Mouse (Mus musculus) forebrain, embryonic 16.5 days (tissue): ENCODE data around the gene Ubtd2. TPM values are rescaled to one million over a fixed set of nuclear protein-coding genes. Genes with fewer than 3 reads are reported as not detected.
A peak's percentile ranks its signal among the peaks of the same experiment; 100 is the strongest.

Source experiments
- ATAC-seq: fragments of 200-750 bp; cut with Nextera tagmentation; 2 replicates; pipeline ENCODE4 v1.8.0; 2017; ENCODE audit warnings: mild to moderate bottlenecking, moderate library complexity
- H3K27ac ChIP-seq: fragments of 300-500 bp; sonication (generic); 2 replicates; pipeline ENCODE4 v1.5.1; 2014; ENCODE audit warnings: low read length, control low read depth
- H3K27me3 ChIP-seq: fragments of 300-500 bp; sonication (generic); replicated peaks from 2 replicates; pipeline ENCODE4 v1.6.1; 2014; ENCODE audit warnings: low read length; ENCODE audit not compliant: control insufficient read depth, insufficient read depth
- H3K36me3 ChIP-seq: fragments of 300-500 bp; sonication (generic); 2 replicates; pipeline ENCODE4 v1.6.1; 2014; ENCODE audit not compliant: control insufficient read depth, insufficient read depth
- H3K4me1 ChIP-seq: fragments of 300-500 bp; sonication (generic); replicated peaks from 2 replicates; pipeline ENCODE4 v1.6.1; 2014; ENCODE audit warnings: low read length; ENCODE audit not compliant: control insufficient read depth, insufficient read depth
- H3K4me2 ChIP-seq: fragments of 300-500 bp; sonication (generic); 2 replicates; pipeline ENCODE4 v1.6.1; 2014; ENCODE audit warnings: mild to moderate bottlenecking, low read length, control low read depth
- H3K4me3 ChIP-seq: fragments of 300-500 bp; sonication (generic); replicated peaks from 2 replicates; pipeline ENCODE4 v1.5.1; 2014; ENCODE audit warnings: mild to moderate bottlenecking, low read length, control low read depth
- H3K9ac ChIP-seq: fragments of 300-500 bp; sonication (generic); replicated peaks from 2 replicates; pipeline ENCODE4 v1.6.1; 2014; ENCODE audit warnings: low read depth, low read length, control low read depth
- H3K9me3 ChIP-seq: fragments of 300-500 bp; sonication (generic); 2 replicates; pipeline ENCODE4 v1.6.1; 2016; ENCODE audit warnings: low read length; ENCODE audit not compliant: control insufficient read depth
- WGBS: fragments of 180-500 bp; shearing (Covaris S2); extraction: QIAGEN DNeasy Blood & Tissue Kit; methylation state at CpG from one replicate; pipeline ENCODE4 v1.1.7; 2014; 5-methylcytosine and 5-hydroxymethylcytosine counted together
- polyA plus RNA-seq: library from polyadenylated mRNA; unstranded; fragments of >200 nt; fragmentation: Nextera tagmentation; extraction: Ambion mirVana; gene quantifications from 2 replicates; pipeline ENCODE4 v1.2.1, GENCODE M21; 2015

The Ubtd2 gene
- polyA plus RNA-seq, 1 experiment from 2014 or later: 60.2 TPM

DNA sequence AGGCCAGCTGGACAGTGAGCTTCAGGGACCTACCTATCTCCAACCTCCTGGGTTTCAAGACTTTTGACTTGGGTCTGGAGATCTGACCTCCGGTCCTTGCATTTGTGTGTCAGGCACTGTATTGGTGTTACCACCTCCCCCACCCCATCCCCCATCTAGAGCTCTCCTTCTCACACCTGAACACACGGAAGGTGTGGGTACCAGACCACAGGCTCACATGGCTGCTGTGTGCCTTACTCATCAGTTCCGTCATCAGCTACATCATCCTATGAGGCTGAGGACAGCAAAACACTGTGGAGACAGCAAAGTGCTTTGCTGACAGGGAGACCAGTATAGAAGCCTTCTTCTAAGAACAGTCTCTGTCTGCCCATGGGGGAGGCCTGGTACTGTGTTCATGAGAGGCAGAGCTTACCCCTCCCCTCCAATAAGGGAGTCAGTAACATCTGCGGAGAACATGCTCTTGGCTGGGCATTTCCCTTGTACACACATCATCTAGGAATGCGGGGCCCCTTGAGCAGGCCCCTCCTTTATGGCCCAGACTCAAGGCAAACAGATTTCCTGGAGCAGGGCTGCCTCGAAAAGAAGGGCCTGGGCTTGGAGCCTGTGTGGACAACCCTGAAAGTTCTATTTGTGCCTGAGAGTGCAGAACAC is 19.6 kb upstream of the Ubtd2 start:
- Histone ChIP-seq H3K36me3 (no peaks in the 10 kb centered on the region), H3K4me1 (no peaks in the 10 kb centered on the region), H3K27me3 (no peaks in the 10 kb centered on the region), H3K9me3 (no peaks in the 10 kb centered on the region), H3K4me2 (no peak overlapping the region), H3K9ac (no peak overlapping the region), H3K4me3 (no peak overlapping the region), H3K27ac (no peak overlapping the region)
- no peak for ATAC-seq
- 75% methylated on average over 6 of the region's 6 CpGs for WGBS

DNA sequence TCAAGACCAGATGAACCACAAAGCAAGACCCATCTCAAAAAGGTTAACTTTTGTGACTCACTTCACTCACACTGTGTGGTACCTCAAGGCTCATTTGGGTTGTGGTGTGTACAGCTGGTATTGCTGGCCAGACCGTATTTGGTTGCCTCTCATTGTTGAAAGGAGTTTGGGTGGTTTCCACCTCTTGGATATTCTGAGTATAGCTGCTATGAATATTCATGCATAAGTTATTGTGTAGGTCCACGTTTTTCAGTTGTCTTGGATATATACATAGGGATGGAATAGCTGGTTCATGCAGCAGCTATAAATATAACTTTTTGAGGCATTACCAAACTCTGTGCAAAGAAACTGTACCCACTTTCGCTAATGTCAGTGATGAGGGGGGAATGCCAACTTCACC is 12.6 kb upstream of the Ubtd2 start:
- ATAC-seq: no peak
- Histone ChIP-seq H3K9ac (no peak overlapping the region), H3K4me1 (no peaks in the 10 kb centered on the region), H3K36me3 (no peaks in the 10 kb centered on the region), H3K4me3 (no peak overlapping the region), H3K4me2 (no peak overlapping the region), H3K9me3 (no peaks in the 10 kb centered on the region; the same call in 1 of the 2 replicates), H3K27ac (no peak overlapping the region), H3K27me3 (no peaks in the 10 kb centered on the region; the same call in 1 of the 2 replicates)
- WGBS: 79% methylated on average over 3 of the region's 3 CpGs

DNA sequence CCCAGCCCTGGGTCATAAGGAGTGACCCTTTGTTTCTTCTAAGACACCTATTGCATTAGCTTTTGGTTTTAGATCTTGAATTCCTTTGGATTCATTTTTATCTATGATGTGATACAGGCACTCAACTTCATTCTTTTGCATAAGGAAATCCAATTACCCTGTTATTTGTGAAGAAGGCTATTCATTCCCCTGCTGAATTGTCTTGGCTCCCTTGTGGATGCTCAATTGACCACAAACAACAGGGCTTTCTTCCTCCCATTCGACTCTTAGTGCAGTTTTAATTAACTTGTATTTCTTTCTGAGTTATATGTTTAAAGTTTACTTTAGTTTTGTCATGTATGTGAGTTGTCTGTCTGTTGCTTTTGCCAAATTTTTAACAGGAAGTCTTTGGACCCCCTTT is 10.9 kb upstream of the Ubtd2 start:
- Histone ChIP-seq H3K27ac (no peak overlapping the region), H3K9me3 (no peaks in the 10 kb centered on the region; the same call in 1 of the 2 replicates), H3K4me2 (no peak overlapping the region), H3K4me1 (no peaks in the 10 kb centered on the region), H3K27me3 (no peaks in the 10 kb centered on the region; the same call in 1 of the 2 replicates), H3K36me3 (no peaks in the 10 kb centered on the region), H3K9ac (no peak overlapping the region), H3K4me3 (no peak overlapping the region)
- ATAC-seq: no peak
- WGBS: 0% methylated on average over 1 of the region's 1 CpGs

DNA sequence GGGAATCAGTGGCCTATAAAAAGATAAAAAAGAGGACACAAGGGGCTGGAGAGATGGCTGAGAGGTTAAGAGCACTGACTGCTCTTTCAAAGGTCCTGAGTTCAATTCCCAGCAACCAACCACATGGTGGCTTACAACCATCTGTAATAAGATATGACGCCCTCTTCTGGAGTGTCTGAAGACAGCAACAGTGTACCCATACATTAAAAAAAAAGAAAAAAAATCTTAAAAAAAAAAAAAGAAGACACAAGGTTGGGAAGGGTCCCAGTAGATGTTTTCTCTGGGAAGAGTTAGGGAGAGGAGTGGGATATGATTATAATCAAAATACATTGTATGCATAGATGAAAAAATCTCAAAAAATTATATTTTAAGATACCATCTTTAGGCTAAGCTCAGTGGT is 10.0 kb upstream of the Ubtd2 start:
- Histone ChIP-seq H3K27ac (no peak overlapping the region), H3K36me3 (no peaks in the 10 kb centered on the region), H3K9me3 (no peaks in the 10 kb centered on the region; the same call in 1 of the 2 replicates), H3K4me2 (no peak overlapping the region), H3K4me3 (no peak overlapping the region), H3K9ac (no peak overlapping the region), H3K4me1 (no peaks in the 10 kb centered on the region), H3K27me3 (no peaks in the 10 kb centered on the region; the same call in 1 of the 2 replicates)
- WGBS: 79% methylated on average over 1 of the region's 1 CpGs
- no peak for ATAC-seq

DNA sequence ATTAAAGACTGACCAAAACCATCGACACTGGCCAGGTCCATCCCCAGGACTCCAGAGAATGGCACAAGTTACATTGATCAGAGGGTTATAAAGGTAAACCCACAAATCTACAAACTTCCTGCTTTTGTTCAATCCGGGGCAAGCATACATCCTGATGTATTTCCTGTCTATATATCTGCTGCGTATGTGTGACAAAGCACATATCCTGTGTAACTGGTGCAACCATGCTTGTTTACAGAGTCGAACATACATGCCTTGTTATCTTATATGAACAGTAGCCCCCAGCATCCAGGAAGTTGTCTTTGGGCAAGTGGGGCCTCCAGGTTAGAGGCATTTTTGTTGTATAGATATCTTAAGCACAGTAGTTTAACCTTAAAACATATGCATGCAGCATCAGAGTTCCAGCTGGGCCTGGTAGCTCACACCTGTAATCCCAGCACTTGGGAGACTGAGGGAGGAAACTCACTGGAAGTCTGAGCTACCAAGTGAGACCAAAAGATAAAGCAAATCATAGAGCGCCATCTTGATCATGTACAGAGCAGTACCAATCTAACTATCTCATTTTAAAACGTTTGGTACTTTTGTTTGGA is 9.4 kb upstream of the Ubtd2 start:
- Histone ChIP-seq H3K27ac (no peak overlapping the region), H3K4me1 (0 out of 2 replicates have a peak, but pooled peaks cover 2% of the 10 kb centered on the region), H3K4me3 (no peak overlapping the region), H3K36me3 (no peaks in the 10 kb centered on the region), H3K9ac (no peak overlapping the region), H3K4me2 (no peak overlapping the region), H3K27me3 (no peaks in the 10 kb centered on the region; the same call in 1 of the 2 replicates), H3K9me3 (no peaks in the 10 kb centered on the region; the same call in 1 of the 2 replicates)
- ATAC-seq: no peak
- WGBS: 86% methylated on average over 6 of the region's 6 CpGs

DNA sequence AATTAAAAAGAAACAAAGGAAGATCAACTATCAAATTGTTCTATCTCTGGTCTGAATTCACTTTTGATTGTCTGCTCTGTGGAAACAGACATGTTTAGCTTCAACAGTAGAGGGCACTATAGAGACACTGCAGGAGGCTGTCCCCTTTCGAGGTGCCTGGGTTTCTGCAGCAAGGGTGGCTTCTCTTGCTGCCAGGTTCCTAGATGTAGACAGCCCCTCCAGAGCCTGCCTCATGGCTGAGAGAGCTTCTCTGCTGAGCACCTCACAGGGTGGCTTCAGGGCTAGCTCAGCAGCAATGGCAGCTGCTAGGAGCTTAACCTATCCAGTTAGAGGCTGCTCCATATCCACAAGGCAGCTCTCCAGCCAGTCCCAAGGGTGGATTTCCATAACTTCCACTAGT is 5.0 kb upstream of the Ubtd2 start:
- H3K4me3 ChIP-seq: no peak overlapping the region
- WGBS: 0% methylated on average over 1 of the region's 1 CpGs
- no peaks in the 10 kb centered on the region for H3K9me3 ChIP-seq
- H3K4me2 ChIP-seq: no peak overlapping the region
- H3K4me1 ChIP-seq: peaks cover 17% of the 10 kb centered on the region
- H3K9ac ChIP-seq: no peak overlapping the region
- no peaks in the 10 kb centered on the region for H3K36me3 ChIP-seq
- H3K27ac ChIP-seq: no peak overlapping the region
- ATAC-seq: no peak
- no peaks in the 10 kb centered on the region; the same call in 1 of the 2 replicates for H3K27me3 ChIP-seq

DNA sequence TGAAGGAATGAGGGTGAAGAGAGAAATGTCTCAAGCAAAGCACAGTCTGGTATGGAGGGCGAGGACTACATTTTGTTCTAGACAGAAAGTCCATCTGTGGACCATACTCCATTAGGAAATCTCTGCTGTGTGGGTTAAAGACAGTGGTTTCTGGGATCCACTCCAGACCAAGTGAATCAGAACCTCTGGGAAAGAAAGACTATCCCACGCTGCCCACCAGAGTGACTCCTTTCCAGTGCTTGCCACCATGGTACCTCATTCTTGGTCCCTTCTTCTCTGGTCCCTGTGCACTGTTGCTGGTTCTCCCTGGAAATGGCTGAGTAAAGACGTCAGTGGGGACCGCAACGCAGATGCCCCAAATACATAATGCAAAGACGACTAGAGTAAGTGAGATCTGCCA is 3.9 kb upstream of the Ubtd2 start:
- Histone ChIP-seq H3K4me2 (no peak overlapping the region), H3K9ac (no peak overlapping the region), H3K27me3 (no peaks in the 10 kb centered on the region), H3K27ac (no peak overlapping the region), H3K4me3 (no peak overlapping the region), H3K4me1 (peaks cover 19% of the 10 kb centered on the region), H3K36me3 (no peaks in the 10 kb centered on the region), H3K9me3 (no peaks in the 10 kb centered on the region)
- no peak for ATAC-seq
- 90% methylated on average over 6 of the region's 6 CpGs for WGBS

DNA sequence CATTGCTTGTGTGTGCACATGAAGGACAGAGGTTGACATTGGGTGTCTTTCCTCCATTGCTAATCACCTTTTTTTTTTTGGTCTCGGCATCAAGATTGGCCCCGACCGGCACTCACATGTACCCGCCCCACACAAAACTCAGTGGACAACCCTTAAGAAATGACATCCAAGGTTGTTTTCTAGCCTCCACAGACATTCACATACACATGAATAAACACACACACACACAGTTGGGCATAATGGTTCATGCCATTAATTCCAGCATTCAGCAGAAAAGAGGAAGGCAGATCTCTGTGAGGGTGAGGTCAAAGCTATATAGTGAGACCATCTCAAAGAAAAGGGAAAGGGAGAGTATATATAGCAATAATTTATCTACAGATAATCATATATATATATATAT is 2.4 kb upstream of the Ubtd2 start:
- H3K36me3 ChIP-seq: no peaks in the 10 kb centered on the region
- no peak overlapping the region for H3K4me3 ChIP-seq
- no peaks in the 10 kb centered on the region for H3K27me3 ChIP-seq
- no peak for ATAC-seq
- H3K27ac ChIP-seq: no peak overlapping the region
- no peaks in the 10 kb centered on the region for H3K9me3 ChIP-seq
- no peak overlapping the region for H3K4me2 ChIP-seq
- peaks cover 27% of the 10 kb centered on the region for H3K4me1 ChIP-seq
- 94% methylated on average over 4 of the region's 4 CpGs for WGBS
- no peak overlapping the region for H3K9ac ChIP-seq

DNA sequence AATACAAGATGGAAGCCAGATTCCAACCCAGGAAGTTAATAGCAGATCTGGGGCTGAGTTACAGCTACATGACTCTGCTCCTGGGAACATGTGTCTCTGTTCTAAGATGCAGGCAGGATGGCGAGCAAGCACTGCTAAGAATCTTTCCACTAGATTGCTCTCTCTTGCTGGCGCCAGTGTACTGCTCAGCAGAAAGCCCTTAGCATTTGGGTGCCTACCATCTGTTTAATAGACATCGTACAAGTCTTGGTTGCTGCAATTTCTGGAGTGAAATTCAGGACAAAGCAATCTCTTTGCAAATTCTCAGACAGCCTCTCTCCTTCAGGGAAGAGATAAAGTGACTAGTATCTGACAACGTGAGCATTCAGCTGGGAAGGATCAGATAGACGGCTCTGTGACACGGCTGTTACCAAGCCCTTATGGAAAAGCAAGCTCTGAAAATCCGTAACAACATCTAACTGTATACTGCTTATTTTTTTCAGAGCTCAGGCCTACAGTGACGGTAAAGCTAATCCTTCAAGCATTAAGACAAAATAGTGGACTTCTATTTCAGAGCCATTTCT is 1.7 kb upstream of the Ubtd2 start:
- Histone ChIP-seq H3K27me3 (no peaks in the 10 kb centered on the region), H3K9ac (0 out of 2 replicates have a peak overlapping the region, but pooled peaks have one; percentile 29), H3K27ac (peak overlapping the region; percentile 66), H3K4me2 (no peak overlapping the region), H3K9me3 (no peaks in the 10 kb centered on the region), H3K4me3 (no peak overlapping the region), H3K4me1 (peaks cover 27% of the 10 kb centered on the region), H3K36me3 (no peaks in the 10 kb centered on the region)
- ATAC-seq: no peak
- 44% methylated on average over 8 of the region's 8 CpGs for WGBS
